Mouse (Mus musculus) C2C12 (cell line): ENCODE results near the gene Kif26b.

ENCODE experiments used
- CEBPB ChIP-seq: IDR thresholded peaks from one replicate; pipeline ENCODE4 v1.6.1; 2011; ENCODE audit warnings: low read depth, mild to moderate bottlenecking, control low read depth, moderate library complexity
- CTCF ChIP-seq: IDR thresholded peaks from one replicate; pipeline ENCODE4 v1.5.1; 2011; ENCODE audit not compliant: control insufficient read depth, insufficient read depth, insufficient read length
- FOSL1 ChIP-seq: IDR thresholded peaks from one replicate; pipeline ENCODE4 v1.8.0; 2011; ENCODE audit warnings: mild to moderate bottlenecking, low read length; ENCODE audit not compliant: poor library complexity, insufficient read depth, severe bottlenecking
- MAX ChIP-seq: IDR thresholded peaks from one replicate; pipeline ENCODE4 v1.6.1; 2011; ENCODE audit warnings: mild to moderate bottlenecking, control low read depth
- MYOG ChIP-seq: IDR thresholded peaks from one replicate; pipeline ENCODE4 v1.6.1; 2011; ENCODE audit not compliant: control insufficient read depth, insufficient read length; ENCODE audit errors: extremely low read depth
- USF1 ChIP-seq: IDR thresholded peaks from one replicate; pipeline ENCODE4 v1.6.1; 2011; ENCODE audit warnings: low read depth, mild to moderate bottlenecking, control low read depth, moderate library complexity

DNA sequence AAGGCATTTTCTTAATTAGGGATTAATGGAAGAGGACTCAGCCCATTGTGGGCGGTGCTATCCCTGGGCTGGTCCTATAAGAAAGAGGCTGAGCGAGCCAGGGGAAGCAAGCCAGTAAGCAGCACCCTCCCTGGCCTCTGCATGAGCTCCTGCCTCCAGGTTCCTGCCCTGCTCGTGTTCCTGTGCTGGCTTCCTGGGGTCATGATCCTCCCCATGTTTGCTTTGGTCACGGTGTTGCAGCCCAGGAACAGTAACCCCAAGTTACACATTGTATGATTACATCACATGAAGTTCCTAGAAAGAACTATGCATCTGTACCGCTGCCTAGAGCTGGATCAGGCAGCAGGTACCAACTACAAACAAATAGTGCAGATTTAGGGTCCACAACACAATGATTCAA lies 452.7 kb downstream of the Kif26b start:
- TF ChIP-seq CTCF (no peak), MAX (no peak), USF1 (no peak), MYOG (no peak), CEBPB (no peak), FOSL1 (no peak)
